Mouse (Mus musculus) C2C12 (cell line): ENCODE results near the gene Cisd1.

ENCODE experiments used
- CTCF ChIP-seq: IDR thresholded peaks from one replicate; pipeline ENCODE4 v1.5.1; 2011; ENCODE audit not compliant: control insufficient read depth, insufficient read depth, insufficient read length
- MYOD1 ChIP-seq: IDR thresholded peaks from one replicate; pipeline ENCODE4 v1.6.1; 2011; ENCODE audit warnings: low read depth; ENCODE audit not compliant: control insufficient read depth, insufficient read length

DNA sequence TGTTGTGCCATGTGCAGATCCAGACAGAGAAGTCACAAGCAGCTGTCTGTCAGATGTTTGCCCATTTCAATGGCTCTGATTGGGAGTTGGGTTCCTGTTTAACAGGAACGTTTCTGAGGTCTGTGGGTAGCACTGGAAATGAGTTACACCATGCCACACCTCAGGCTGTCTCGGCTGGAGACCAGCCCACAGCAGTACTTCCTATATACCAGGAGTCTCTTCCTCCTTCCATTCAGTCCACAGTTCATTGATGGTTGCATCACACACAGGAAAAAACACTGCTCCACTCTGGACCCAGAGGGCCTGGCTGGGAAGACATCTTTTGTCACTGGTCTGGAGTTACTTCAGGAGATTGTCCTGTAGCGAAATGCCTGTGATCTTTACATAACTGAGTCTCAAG lies 24.7 kb upstream of the Cisd1 start:
- TF ChIP-seq CTCF (no peak), MYOD1 (no peak)
